Mouse (Mus musculus) heart, embryonic 14.5 days (tissue): ENCODE measurements around the gene Srarp. TPM values are rescaled to one million over a fixed set of nuclear protein-coding genes. Genes with fewer than 3 reads are reported as not detected.

Experiments used
- ATAC-seq: fragments of 200-750 bp; cut with Nextera tagmentation; 2 replicates; pipeline ENCODE4 v1.8.0; 2017; ENCODE audit warnings: low read depth, moderate TSS enrichment; ENCODE audit not compliant: insufficient number of reproducible peaks, insufficient read depth, low FRiP score
- H3K27ac ChIP-seq, 2 experiments: fragments of 200-500 bp in 1 of 2; fragments of 300-500 bp in 1 of 2; sonication (generic) in 1 of 2; replicated peaks in 1 of 2; 2 replicates each; pipeline ENCODE4 v1.5.1; 2012 to 2014; ENCODE audit warnings: low read depth in 2 of 2, low read length in 2 of 2, control low read depth in 1 of 2, mild to moderate bottlenecking in 1 of 2, mixed read lengths in 1 of 2; ENCODE audit not compliant: control insufficient read depth in 1 of 2, insufficient read depth in 1 of 2
- H3K27me3 ChIP-seq: fragments of 300-500 bp; sonication (generic); 2 replicates; pipeline ENCODE4 v1.6.1; 2014; ENCODE audit warnings: mild to moderate bottlenecking, low read length, control low read depth; ENCODE audit not compliant: control insufficient read depth, insufficient read depth
- H3K36me3 ChIP-seq: fragments of 300-500 bp; sonication (generic); 2 replicates; pipeline ENCODE4 v1.6.1; 2014; ENCODE audit warnings: mild to moderate bottlenecking, control low read depth, low read length, mixed read lengths; ENCODE audit not compliant: control insufficient read depth, insufficient read depth
- H3K4me1 ChIP-seq, 2 experiments: fragments of 200-500 bp in 1 of 2; fragments of 300-500 bp in 1 of 2; sonication (generic) in 1 of 2; 2 replicates each; pipeline ENCODE4 v1.6.1; 2012 to 2014; ENCODE audit warnings: low read length in 2 of 2, control low read depth in 1 of 2, mixed read lengths in 1 of 2; ENCODE audit not compliant: control insufficient read depth in 2 of 2, insufficient read depth in 2 of 2
- H3K4me2 ChIP-seq: fragments of 300-500 bp; sonication (generic); 2 replicates; pipeline ENCODE4 v1.6.1; 2014; ENCODE audit warnings: mild to moderate bottlenecking, low read length
- H3K4me3 ChIP-seq, 2 experiments: fragments of 200-500 bp in 1 of 2; fragments of 300-500 bp in 1 of 2; sonication (generic) in 1 of 2; 2 replicates each; pipeline ENCODE4 v1.5.1; 2012 to 2014; ENCODE audit warnings: low read length in 2 of 2, mild to moderate bottlenecking in 2 of 2, control low read depth in 1 of 2, low read depth in 1 of 2, moderate library complexity in 1 of 2; ENCODE audit not compliant: control insufficient read depth in 1 of 2, insufficient read depth in 1 of 2
- H3K9ac ChIP-seq: fragments of 300-500 bp; sonication (generic); 2 replicates; pipeline ENCODE4 v1.6.1; 2014; ENCODE audit warnings: mild to moderate bottlenecking, low read length
- H3K9me3 ChIP-seq: fragments of 300-500 bp; sonication (generic); 2 replicates; pipeline ENCODE4 v1.6.1; 2016; ENCODE audit warnings: low read length, control low read depth; ENCODE audit not compliant: control insufficient read depth
- WGBS: fragments of 180-500 bp; shearing (Covaris S2); extraction: QIAGEN DNeasy Blood & Tissue Kit; methylation state at CpG from one replicate; pipeline ENCODE4 v1.1.7; 2014; 5-methylcytosine and 5-hydroxymethylcytosine counted together
- polyA plus RNA-seq: library from polyadenylated mRNA; unstranded; fragments of >200 nt; fragmentation: Nextera tagmentation; extraction: Ambion mirVana; gene quantifications from 2 replicates; pipeline ENCODE4 v1.2.1, GENCODE M21; 2014

Srarp gene
- polyA plus RNA-seq, 1 experiment from 2014 or later, result not detected

- Histone ChIP-seq H3K9me3 (no peaks in the 10 kb centered on the region), H3K4me3 (no peak overlapping the region), H3K4me2 (no peak overlapping the region), H3K4me1 (peaks cover 2 to 13% of the 10 kb centered on the region in 2 experiments; a peak in 2 of 4 replicates), H3K27ac (no peak overlapping the region), H3K9ac (no peak overlapping the region), H3K36me3 (peaks cover 16% of the 10 kb centered on the region), H3K27me3 (no peaks in the 10 kb centered on the region)
- no peak for ATAC-seq
- 93% methylated on average over 14 of the region's 14 CpGs for WGBS
Measured at GRCm38 (mm10) chr4:141456193-141456938, 20.5 kb upstream of the Srarp start.

- no peaks in the 10 kb centered on the region for H3K27me3 ChIP-seq
- H3K9me3 ChIP-seq, result no peaks in the 10 kb centered on the region
- no peak overlapping the region for H3K4me3 ChIP-seq
- H3K4me2 ChIP-seq, result no peak overlapping the region
- WGBS, result 79% methylated on average over 4 of the region's 4 CpGs
- H3K4me1 ChIP-seq, result peaks cover 2 to 13% of the 10 kb centered on the region in 2 experiments; a peak in 2 of 4 replicates
- H3K36me3 ChIP-seq, result peaks cover 23% of the 10 kb centered on the region
- H3K27ac ChIP-seq, result no peak overlapping the region
- H3K9ac ChIP-seq, result no peak overlapping the region
- ATAC-seq, result no peak
Measured at GRCm38 (mm10) chr4:141455526-141455925, 19.6 kb upstream of the Srarp start.

- no peak overlapping the region for H3K27ac ChIP-seq
Measured at GRCm38 (mm10) chr4:141454581-141455350, 18.9 kb upstream of the Srarp start.

GRCm38 (mm10) chr4:141451916-141452450, 16.1 kb upstream of the Srarp start:
- Histone ChIP-seq H3K4me3 (no peak overlapping the region), H3K27me3 (no peaks in the 10 kb centered on the region), H3K36me3 (peaks cover 45% of the 10 kb centered on the region), H3K9me3 (no peaks in the 10 kb centered on the region), H3K4me2 (no peak overlapping the region), H3K9ac (no peak overlapping the region), H3K27ac (no peak overlapping the region), H3K4me1 (no peaks in the 10 kb centered on the region)
- 94% methylated on average over 9 of the region's 9 CpGs for WGBS
- ATAC-seq, result no peak

More at GRCm38 (mm10) chr4:141454581-141455350, 18.9 kb upstream of the Srarp start:
- H3K9ac ChIP-seq, result no peak overlapping the region
- peaks cover 2 to 13% of the 10 kb centered on the region in 2 experiments; a peak in 2 of 4 replicates for H3K4me1 ChIP-seq
- no peak overlapping the region for H3K4me2 ChIP-seq
- ATAC-seq, result no peak
- 71% methylated on average over 14 of the region's 14 CpGs for WGBS
- H3K9me3 ChIP-seq, result no peaks in the 10 kb centered on the region
- peaks cover 23% of the 10 kb centered on the region for H3K36me3 ChIP-seq
- H3K27me3 ChIP-seq, result no peaks in the 10 kb centered on the region
- H3K4me3 ChIP-seq, result no peak overlapping the region

- WGBS, result 84% methylated on average over 2 of the region's 2 CpGs
- H3K27ac ChIP-seq, result no peak overlapping the region
- no peak for ATAC-seq
- H3K9me3 ChIP-seq, result no peaks in the 10 kb centered on the region
- no peaks in the 10 kb centered on the region; a peak in 2 of 4 replicates for H3K4me1 ChIP-seq
- H3K9ac ChIP-seq, result no peak overlapping the region
- H3K36me3 ChIP-seq, result peaks cover 49% of the 10 kb centered on the region
- H3K4me2 ChIP-seq, result no peak overlapping the region
- no peaks in the 10 kb centered on the region for H3K27me3 ChIP-seq
- no peak overlapping the region for H3K4me3 ChIP-seq
Measured at GRCm38 (mm10) chr4:141451251-141451650, 15.3 kb upstream of the Srarp start.

GRCm38 (mm10) chr4:141446211-141446610, 10.3 kb upstream of the Srarp start:
- 60% methylated on average over 7 of the region's 7 CpGs for WGBS
- Histone ChIP-seq H3K27ac (no peak overlapping the region), H3K36me3 (peaks cover 31% of the 10 kb centered on the region), H3K9me3 (no peaks in the 10 kb centered on the region), H3K9ac (no peak overlapping the region), H3K4me1 (peaks cover 7 to 21% of the 10 kb centered on the region in 2 experiments), H3K4me2 (no peak overlapping the region), H3K27me3 (no peaks in the 10 kb centered on the region), H3K4me3 (no peak overlapping the region)
- ATAC-seq, result no peak

- Histone ChIP-seq H3K9ac (peak overlapping the region; percentile 98), H3K36me3 (peaks cover 26% of the 10 kb centered on the region), H3K27ac (no peak overlapping the region; a peak in 1 of 4 replicates), H3K9me3 (no peaks in the 10 kb centered on the region), H3K4me2 (peak overlapping the region; percentile 73), H3K27me3 (no peaks in the 10 kb centered on the region), H3K4me1 (peaks cover 7 to 21% of the 10 kb centered on the region in 2 experiments), H3K4me3 (peak overlapping the region; percentile 85 to 100)
- ATAC-seq, result no peak
- 14% methylated on average over 14 of the region's 14 CpGs for WGBS
Measured at GRCm38 (mm10) chr4:141445328-141445720, 9.4 kb upstream of the Srarp start.
